Mouse (Mus musculus): Measurements from ENCODE around the gene Camk2g. TPM values are rescaled to one million over a fixed set of nuclear protein-coding genes. Genes with fewer than 3 reads are reported as not detected.

Camk2g gene
- total and polyA plus RNA-seq, 3 experiments, result 15.7 to 33.1 (median 18.5) TPM

DNA sequence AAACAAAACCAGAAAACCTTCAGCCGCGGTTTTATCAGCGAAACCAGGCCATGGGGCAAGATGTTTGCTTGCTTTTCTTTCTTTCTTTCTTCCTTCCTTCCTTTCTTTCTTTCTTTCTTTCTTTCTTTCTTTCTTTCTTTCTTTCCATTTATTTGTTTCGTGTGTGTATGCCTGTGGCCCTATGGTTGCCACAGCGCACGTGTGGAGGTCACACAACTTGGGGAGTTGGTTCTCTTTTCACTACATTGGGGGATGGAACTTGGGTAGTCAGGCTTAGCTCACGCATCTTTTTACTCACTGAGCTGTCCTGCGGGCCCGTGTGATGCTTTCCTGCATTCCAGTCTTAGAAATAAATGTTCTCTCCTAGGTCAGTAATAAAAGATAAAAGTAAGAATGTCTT lies 701 bp upstream of the Camk2g start:
- H3K4me1 ChIP-seq (ENCODE audit: control insufficient read depth in 1 of 2, insufficient read depth in 2 of 2), result peaks cover 7 to 45% of the 10 kb centered on the region in 2 experiments
- H3K4me3 ChIP-seq (replicated peaks in 1 of 3; ENCODE audit: low read depth in 2 of 3, low read length in 2 of 3, poor library complexity in 1 of 3), result peak overlapping the region; percentile 58 to 77 (median 68)
- H3K79me2 ChIP-seq (replicated peaks; ENCODE audit: control insufficient read depth, extremely low read depth, insufficient read depth, poor library complexity, severe bottlenecking), result peaks cover 4% of the 10 kb centered on the region; the same call in 1 of the 2 replicates
- no peak overlapping the region for H3K27ac ChIP-seq (ENCODE audit: insufficient read depth, low read depth)
- H3K36me3 ChIP-seq (replicated peaks in 1 of 2; ENCODE audit: control insufficient read depth in 1 of 2, insufficient read depth in 1 of 2, low read length in 1 of 2), result peaks cover 20 to 33% of the 10 kb centered on the region in 2 experiments
- H3K4me2 ChIP-seq (ENCODE audit: insufficient read depth, low read depth, poor library complexity, severe bottlenecking), result peak overlapping the region; percentile 33
- DNase-seq (ENCODE audit: extremely low read depth), result no peak
- H3K9ac ChIP-seq (ENCODE audit: insufficient read depth, low read depth), result peak overlapping the region; percentile 4; the same call in 1 of the 2 replicates
- in situ Hi-C loops (cut with MboI; ENCODE audit: low pct_ligation_motif_present, low pct_unique_long_range_greater_than_20kb, low sequenced_read_pairs) (loop anchor here (25.0 kb wide), 1 partner anchor 218 kb away; no protein-coding TSS in a partner anchor), dilution Hi-C loops (cut with MboI; ENCODE audit: extremely low pct_ligation_motif_present, extremely low pct_unique_long_range_greater_than_20kb, low sequenced_read_pairs) (no loop called here)
- no peak for TF ChIP-seq POLR2A (IDR thresholded peaks at IDR 0.05; ENCODE audit: low read depth, low read length)
- 0 out of 2 replicates have a peak, but pooled peaks have one; percentile 73 for TF ChIP-seq MYC (IDR thresholded peaks at IDR 0.05; ENCODE audit: low read depth, low read length)
- TF ChIP-seq MEF2A (IDR thresholded peaks at IDR 0.05; ENCODE audit: borderline replicate concordance, low read depth, low read length), result no peak
- TF ChIP-seq USF1 (IDR thresholded peaks at IDR 0.05; ENCODE audit: low read depth, low read length), result no peak
- TF ChIP-seq ETS1 (conservative IDR thresholded peaks at IDR 0.05; ENCODE audit: low read depth, low read length), result no peak
- no peak for TF ChIP-seq PAX5 (IDR thresholded peaks at IDR 0.05; ENCODE audit: low read length)
- peak; percentile 32; the same call in 1 of the 2 replicates for TF ChIP-seq EP300 (IDR thresholded peaks at IDR 0.05; ENCODE audit: low read length)
- no peak for TF ChIP-seq HCFC1 (IDR thresholded peaks at IDR 0.05; ENCODE audit: low read depth, low read length)
- TF ChIP-seq ZNF384 (IDR thresholded peaks at IDR 0.05; ENCODE audit: low read depth, low read length), result no peak
- TF ChIP-seq SIN3A (IDR thresholded peaks at IDR 0.05; ENCODE audit: low read length), result 0 out of 2 replicates have a peak, but pooled peaks have one; percentile 39
- TF ChIP-seq BHLHE40 (IDR thresholded peaks at IDR 0.05; ENCODE audit: low read depth, low read length), result peak; percentile 84
- TF ChIP-seq ZMIZ1 (IDR thresholded peaks at IDR 0.05; ENCODE audit: low read depth, low read length), result no peak
- no peak for TF ChIP-seq JUND (conservative IDR thresholded peaks at IDR 0.05; ENCODE audit: low read depth, low read length)
- no peak for TF ChIP-seq ZC3H11A (IDR thresholded peaks at IDR 0.05; ENCODE audit: low read depth, low read length)
- TF ChIP-seq POLR2AphosphoS2 (IDR thresholded peaks at IDR 0.05; ENCODE audit: low read depth, low read length), result no peak
- TF ChIP-seq MAFK (IDR thresholded peaks at IDR 0.05; ENCODE audit: insufficient replicate concordance, low read length), result no peak
- no peak for TF ChIP-seq IRF4 (IDR thresholded peaks at IDR 0.05; ENCODE audit: low read depth, low read length)
- peak; percentile 55; the same call in 1 of the 2 replicates for TF ChIP-seq MAX (IDR thresholded peaks at IDR 0.05; ENCODE audit: low read length)
- no peaks in the 10 kb centered on the region for H3K9me3 ChIP-seq (replicated peaks; ENCODE audit: low read length)
- H3K27me3 ChIP-seq (replicated peaks), result no peaks in the 10 kb centered on the region

DNA sequence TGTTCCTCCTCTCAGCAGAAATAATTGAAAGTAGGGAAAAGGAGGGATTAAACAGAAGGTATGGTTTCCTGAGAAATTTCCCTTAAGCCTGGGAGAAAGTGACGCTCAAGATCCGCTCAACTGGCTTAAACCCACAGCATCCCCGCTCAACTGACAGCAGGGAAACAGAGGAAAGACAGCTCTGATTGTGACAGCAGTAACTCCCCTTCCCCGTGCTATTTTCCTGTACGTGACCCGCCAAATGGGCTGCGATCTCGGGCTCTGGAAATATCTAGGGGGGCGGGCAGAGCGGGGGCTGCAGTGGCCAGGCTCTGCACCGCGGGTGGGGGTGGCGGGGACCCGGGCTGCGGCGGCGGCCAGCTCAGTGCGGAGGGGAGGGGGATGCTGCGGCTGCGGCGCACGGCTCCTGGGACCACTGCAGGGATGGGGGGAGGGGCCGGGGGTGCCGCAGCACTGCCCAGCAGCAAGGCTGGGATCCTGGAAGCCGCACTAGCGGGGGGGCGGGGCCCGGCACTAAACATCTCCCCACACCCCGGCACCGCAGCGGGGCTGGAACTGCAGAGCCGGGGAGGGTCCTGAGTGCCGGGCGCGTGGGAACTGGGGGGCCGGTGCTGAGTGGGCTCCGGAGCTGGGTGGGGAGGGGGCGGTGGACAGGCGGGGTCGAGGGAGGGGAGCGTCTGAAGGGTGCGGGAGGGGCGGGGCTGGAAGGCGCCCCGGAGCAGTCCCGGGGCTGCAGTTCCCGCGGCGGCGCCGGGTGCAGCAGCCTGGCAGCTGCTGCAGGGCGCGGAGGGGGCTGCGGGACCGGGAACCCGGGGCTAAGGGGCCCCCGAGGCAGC lies 748 bp downstream of the Camk2g start:
- dilution Hi-C loops (cut with MboI; ENCODE audit: extremely low pct_ligation_motif_present, extremely low pct_unique_long_range_greater_than_20kb, low sequenced_read_pairs), result no loop called here
- peaks cover 25 to 46% of the 10 kb centered on the region in 2 experiments for H3K36me3 ChIP-seq (replicated peaks in 1 of 2; ENCODE audit: control insufficient read depth in 1 of 2, insufficient read depth in 1 of 2, low read length in 1 of 2)
- in situ Hi-C loops (cut with MboI; ENCODE audit: low pct_ligation_motif_present, low pct_unique_long_range_greater_than_20kb, low sequenced_read_pairs), result loop anchor here (25.0 kb wide), 1 partner anchor 219 kb away; no protein-coding TSS in a partner anchor

More for the DNA sequence above, 748 bp downstream of the Camk2g start:
- Histone ChIP-seq H3K27ac (ENCODE audit: insufficient read depth, low read depth) (no peak overlapping the region), H3K79me2 (replicated peaks; ENCODE audit: control insufficient read depth, extremely low read depth, insufficient read depth, poor library complexity, severe bottlenecking) (peaks cover 4% of the 10 kb centered on the region; the same call in 1 of the 2 replicates), H3K9me3 (replicated peaks; ENCODE audit: low read length) (no peaks in the 10 kb centered on the region), H3K27me3 (replicated peaks) (no peaks in the 10 kb centered on the region), H3K4me3 (replicated peaks in 1 of 3; ENCODE audit: low read depth in 2 of 3, low read length in 2 of 3, poor library complexity in 1 of 3) (peak overlapping the region; percentile 47 to 94 (median 75)), H3K9ac (ENCODE audit: insufficient read depth, low read depth) (peak overlapping the region; percentile 84), H3K4me1 (ENCODE audit: control insufficient read depth in 1 of 2, insufficient read depth in 2 of 2) (peaks cover 10 to 53% of the 10 kb centered on the region in 2 experiments), H3K4me2 (ENCODE audit: insufficient read depth, low read depth, poor library complexity, severe bottlenecking) (peak overlapping the region; percentile 96)
- no peak for DNase-seq (ENCODE audit: extremely low read depth)
- no peak for TF ChIP-seq MAZ (IDR thresholded peaks at IDR 0.05; ENCODE audit: low read depth, low read length)
- TF ChIP-seq USF1 (IDR thresholded peaks at IDR 0.05; ENCODE audit: low read depth, low read length), result no peak
- 0 out of 2 replicates have a peak, but pooled peaks have one; percentile 29 for TF ChIP-seq CHD2 (IDR thresholded peaks at IDR 0.05; ENCODE audit: low read length)
